Mouse (Mus musculus) cerebellum, adult 2 months (tissue): Measurements from ENCODE around the gene Bcap29.

Experiments
- CTCF ChIP-seq: fragments of 200-500 bp; IDR thresholded peaks from 2 replicates; pipeline ENCODE4 v1.5.1; 2011; ENCODE audit warnings: low read depth, mild to moderate bottlenecking, control low read depth, low read length, moderate library complexity, borderline replicate concordance; ENCODE audit not compliant: insufficient read depth
- POLR2A ChIP-seq: fragments of 200-500 bp; IDR thresholded peaks from 2 replicates; pipeline ENCODE4 v1.6.1; 2011; ENCODE audit warnings: low read length, control low read depth, borderline replicate concordance; ENCODE audit not compliant: insufficient read depth

GRCm38 (mm10) chr12:31656841-31657240, 22.4 kb upstream of the Bcap29 start:
- TF ChIP-seq CTCF (no peak), POLR2A (no peak)
